Mouse (Mus musculus): ENCODE data around the gene Scgb3a1.
A peak's percentile ranks its signal among the peaks of the same experiment; 100 is the strongest.

Scgb3a1 gene

GRCm38 (mm10) chr11:49658791-49659469, 4.5 kb upstream of the Scgb3a1 start:
- DNase-seq (ENCODE audit: low read depth, low spot score), result peak; percentile 28

- DNase-seq (ENCODE audit: low read depth, low spot score), result no peak
Observed at GRCm38 (mm10) chr11:49659470-49659799, 4.0 kb upstream of the Scgb3a1 start.

- DNase-seq (ENCODE audit: low read depth, low spot score), result no peak
Observed at GRCm38 (mm10) chr11:49662292-49662780, 1.1 kb upstream of the Scgb3a1 start.

- DNase-seq (ENCODE audit: low read depth, low spot score), result no peak
Observed at GRCm38 (mm10) chr11:49664262-49665140, 1.1 kb downstream of the Scgb3a1 start.

- peak; percentile 30 for DNase-seq (ENCODE audit: low read depth, low spot score)
Observed at GRCm38 (mm10) chr11:49665462-49665861, 2.1 kb downstream of the Scgb3a1 start.

- DNase-seq (ENCODE audit: low read depth, low spot score), result no peak
Observed at GRCm38 (mm10) chr11:49673433-49673832, 10.0 kb downstream of the Scgb3a1 start.

GRCm38 (mm10) chr11:49684237-49684973, 21.0 kb downstream of the Scgb3a1 start:
- DNase-seq (ENCODE audit: low read depth, low spot score), result no peak

GRCm38 (mm10) chr11:49695013-49695412, 31.6 kb downstream of the Scgb3a1 start:
- no peak for DNase-seq (ENCODE audit: low read depth, low spot score)

- DNase-seq (ENCODE audit: low read depth, low spot score), result no peak
Observed at GRCm38 (mm10) chr11:49695695-49696094, 32.3 kb downstream of the Scgb3a1 start.

- peak; percentile 37 for DNase-seq (ENCODE audit: low read depth, low spot score)
Observed at GRCm38 (mm10) chr11:49696472-49696871, 33.1 kb downstream of the Scgb3a1 start.

- DNase-seq (ENCODE audit: low read depth, low spot score), result no peak
Observed at GRCm38 (mm10) chr11:49697779-49698178, 34.4 kb downstream of the Scgb3a1 start.

GRCm38 (mm10) chr11:49699079-49699478, 35.7 kb downstream of the Scgb3a1 start:
- DNase-seq (ENCODE audit: low read depth, low spot score), result no peak

GRCm38 (mm10) chr11:49702014-49702413, 38.6 kb downstream of the Scgb3a1 start:
- no peak for DNase-seq (ENCODE audit: low read depth, low spot score)

- no peak for DNase-seq (ENCODE audit: low read depth, low spot score)
Observed at GRCm38 (mm10) chr11:49704804-49705203, 41.4 kb downstream of the Scgb3a1 start.

- no peak for DNase-seq (ENCODE audit: low read depth, low spot score)
Observed at GRCm38 (mm10) chr11:49707834-49708233, 44.4 kb downstream of the Scgb3a1 start.

- no peak for DNase-seq (ENCODE audit: low read depth, low spot score)
Observed at GRCm38 (mm10) chr11:49710664-49711063, 47.3 kb downstream of the Scgb3a1 start.

- no peak for DNase-seq (ENCODE audit: low read depth, low spot score)
Observed at GRCm38 (mm10) chr11:49711981-49712554, 48.7 kb downstream of the Scgb3a1 start.

GRCm38 (mm10) chr11:49712555-49713335, 49.3 kb downstream of the Scgb3a1 start, which contains the start of gene Cnot6:
Gene Cnot6, minus strand, starts transcription at chr11:49712723.
- DNase-seq (ENCODE audit: low read depth, low spot score), result peak; percentile 99

GRCm38 (mm10) chr11:49713336-49714334, 50.2 kb downstream of the Scgb3a1 start:
- DNase-seq (ENCODE audit: low read depth, low spot score), result peak; percentile 31

All from CD4-positive, CD25-positive, alpha-beta regulatory T cell, adult 2 months (primary cell).